Mouse (Mus musculus) G1E (cell line): ENCODE measurements at regions not wholly inside any gene's neighbourhood (a gene's known extent, or its start where the extent isn't known, plus 50 kb on each side); places are given as distances from the start of the nearest gene placed in this dataset.

Experiments
- CTCF ChIP-seq: IDR thresholded peaks from 2 replicates; pipeline ENCODE4 v1.5.1; 2012; ENCODE audit warnings: low read depth, low read length, inconsistent platforms, mixed read lengths
- GATA1 ChIP-seq: IDR thresholded peaks from 2 replicates; pipeline ENCODE4 v1.6.1; 2012; ENCODE audit warnings: borderline replicate concordance, low read length, inconsistent platforms, mixed read lengths
- GATA2 ChIP-seq: IDR thresholded peaks from 2 replicates; pipeline ENCODE4 v1.6.1; 2012; ENCODE audit warnings: low read depth, low read length, inconsistent platforms, borderline replicate concordance
- POLR2AphosphoS5 ChIP-seq: IDR thresholded peaks from 2 replicates; pipeline ENCODE4 v1.6.1; 2012; ENCODE audit warnings: low read depth, low read length, inconsistent platforms; ENCODE audit not compliant: insufficient replicate concordance
- TAL1 ChIP-seq: conservative IDR thresholded peaks from 2 replicates; pipeline ENCODE4 v1.6.1; 2012; ENCODE audit warnings: low read depth, low read length, inconsistent platforms, mixed read lengths

GRCm38 (mm10) chr5:119370481-119370880 is 300.0 kb upstream of the Tbx3 start:
- TF ChIP-seq CTCF (no peak), GATA1 (no peak), POLR2AphosphoS5 (no peak), TAL1 (no peak), GATA2 (no peak)
